Mouse (Mus musculus): ENCODE measurements around the gene Zfp286. TPM values are rescaled to one million over a fixed set of nuclear protein-coding genes. Genes with fewer than 3 reads are reported as not detected.
"Not testable (repeated sequence)": the region's sequence is repeated elsewhere in the genome, so short reads cannot be mapped to it uniquely, and the experiment has no call there.

Gene Zfp286
- total RNA-seq, 2 experiments from 2014 or later, result 0.95 to 1.1 TPM

- no peak for DNase-seq
Observed at GRCm38 (mm10) chr11:62804119-62804518, 14.9 kb upstream of the Zfp286 start.

GRCm38 (mm10) chr11:62789617-62789936 is 315 bp upstream of the Zfp286 start:
- DNase-seq, result no peak

GRCm38 (mm10) chr11:62776510-62776909 is 12.8 kb downstream of the Zfp286 start:
- DNase-seq, result no peak

DNA sequence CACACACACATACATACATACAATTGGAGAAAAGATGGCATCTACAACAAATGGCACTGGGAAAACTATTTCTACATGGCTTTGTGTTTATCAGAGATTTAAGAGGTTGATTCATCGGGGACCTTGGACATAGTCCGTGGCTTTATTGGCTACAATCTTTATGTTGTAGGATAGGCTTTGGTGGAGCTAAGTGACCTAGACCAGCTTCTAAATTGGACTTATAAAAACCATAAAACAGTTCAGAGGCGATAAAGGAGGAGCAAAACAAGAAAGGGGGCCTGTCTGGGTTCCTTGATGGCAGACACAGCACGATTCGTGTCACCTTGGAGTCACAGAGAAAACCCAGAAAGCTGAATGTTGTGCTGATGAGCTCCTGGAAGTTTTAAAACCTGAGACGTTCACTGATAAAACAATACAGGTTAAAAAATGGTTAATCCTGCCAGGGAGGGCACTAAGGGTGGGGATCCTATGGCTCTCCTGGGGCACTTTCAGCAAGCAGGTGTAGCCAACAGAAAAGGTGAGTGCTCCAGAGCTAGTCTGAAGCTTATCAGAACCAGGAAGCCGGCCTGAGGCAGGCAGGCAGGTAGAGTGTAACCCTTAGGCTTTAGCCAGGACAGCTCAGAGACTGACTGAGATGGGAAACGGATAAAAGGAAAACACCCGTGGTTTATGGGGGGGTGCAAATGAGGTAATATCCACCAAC is 28.4 kb downstream of the Zfp286 start:
- DNase-seq, result no peak

DNA sequence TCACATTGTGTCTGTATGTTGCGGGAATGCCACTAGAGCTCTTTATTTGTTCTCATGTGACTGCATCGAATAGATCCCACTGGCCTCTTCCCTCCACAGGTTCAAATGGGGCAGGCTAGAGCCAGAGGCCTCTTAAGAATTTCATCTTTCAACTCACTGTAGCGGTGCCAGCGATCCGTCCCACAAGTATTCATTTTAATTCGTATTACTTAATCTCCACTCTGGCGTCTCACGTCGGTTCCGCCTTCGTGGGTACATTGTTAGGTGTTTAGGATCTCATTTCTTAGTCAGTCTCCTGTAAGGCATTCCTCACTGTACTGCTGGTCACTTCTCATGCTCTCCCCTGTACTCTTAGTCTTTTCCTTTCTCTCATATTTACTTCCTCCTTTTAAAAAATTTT is 30.8 kb downstream of the Zfp286 start:
- DNase-seq, result no peak

GRCm38 (mm10) chr11:62757906-62758305 is 31.4 kb downstream of the Zfp286 start:
- DNase-seq, result no peak

- no peak for DNase-seq
Observed at GRCm38 (mm10) chr11:62757143-62757507, 32.1 kb downstream of the Zfp286 start.

DNA sequence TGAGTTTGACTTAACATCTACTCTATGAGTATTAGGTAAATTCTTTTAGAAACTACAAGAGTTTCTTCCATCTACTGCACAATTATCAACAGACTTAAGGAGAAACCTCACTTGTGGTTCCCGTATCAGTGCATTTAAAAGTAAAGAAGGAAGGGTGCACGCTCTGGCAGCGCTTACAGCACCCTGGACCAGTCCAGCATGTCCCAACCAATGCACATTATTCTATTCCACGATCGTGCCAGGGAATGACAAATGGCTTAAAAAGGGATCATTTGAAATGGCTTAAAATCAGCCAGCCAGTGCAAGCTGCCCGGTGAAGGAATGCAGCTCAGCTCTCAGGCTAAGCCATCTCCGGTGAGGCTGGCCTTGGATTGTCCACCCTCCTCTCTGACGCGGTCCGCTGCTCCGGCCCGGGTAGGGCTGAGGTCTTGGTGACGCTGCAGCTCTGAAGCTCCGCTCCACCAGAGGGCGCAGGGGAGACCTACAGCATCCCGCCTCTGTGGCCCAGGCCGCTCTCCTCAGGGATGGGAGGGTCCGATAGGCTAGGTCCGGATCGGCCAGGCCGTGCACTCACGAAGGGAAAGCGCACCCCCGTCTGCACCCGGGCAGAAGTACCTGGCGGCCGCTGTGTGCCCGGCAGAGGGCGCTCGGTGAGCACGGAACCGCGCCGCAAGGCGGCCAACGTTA is 32.7 kb downstream of the Zfp286 start:
- DNase-seq, result peak; percentile 95

DNA sequence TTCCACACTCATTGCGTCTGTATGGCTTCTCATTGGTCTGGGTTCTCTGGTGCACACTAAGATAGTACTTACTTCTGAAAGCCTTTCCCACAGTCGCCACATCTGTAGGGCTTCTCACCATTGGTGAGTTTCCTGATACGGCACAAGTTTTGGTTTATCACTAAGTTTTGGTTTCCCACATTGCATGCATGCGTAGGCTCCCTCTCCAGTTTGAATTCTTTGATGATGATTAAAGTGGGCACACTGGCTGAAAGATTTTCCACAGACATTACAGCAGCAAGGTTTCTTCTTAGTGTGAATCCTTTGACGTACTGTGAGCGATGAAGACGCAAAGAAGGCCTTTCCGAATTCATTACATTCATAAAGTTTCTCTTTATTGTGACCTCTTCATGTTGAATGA is 36.5 kb downstream of the Zfp286 start, which contains the start of gene Gm10428:
Gene Gm10428 (plus strand): TSS at position 321 of the 400 bp plus-strand sequence.
- no peak for DNase-seq

- no peak for DNase-seq
Observed at GRCm38 (mm10) chr11:62752191-62752590, 37.1 kb downstream of the Zfp286 start.

GRCm38 (mm10) chr11:62749445-62749844 is 39.8 kb downstream of the Zfp286 start:
- DNase-seq, result not testable (repeated sequence)

DNA sequence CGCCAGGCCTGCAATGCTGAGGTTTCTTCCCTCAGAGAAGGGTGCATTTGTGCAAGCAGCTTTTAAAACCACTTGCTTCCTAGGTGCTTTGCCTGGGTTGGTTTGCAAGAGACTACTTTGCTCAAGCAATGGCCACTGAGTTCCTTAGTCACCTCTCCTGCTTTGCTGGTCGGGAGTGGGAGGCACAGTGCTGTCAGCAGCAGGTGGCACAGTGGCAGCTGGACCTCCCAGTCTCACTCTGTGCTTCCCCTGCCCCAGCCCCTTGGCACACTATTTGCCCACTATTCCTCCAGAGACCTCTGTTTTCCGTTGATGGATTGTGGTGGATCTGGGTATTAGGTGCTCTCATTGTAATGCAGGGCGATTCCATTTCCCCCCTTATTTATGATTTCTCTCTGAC is 41.2 kb downstream of the Zfp286 start:
- DNase-seq, result no peak

- DNase-seq, result no peak
Observed at GRCm38 (mm10) chr11:62747227-62747626, 42.0 kb downstream of the Zfp286 start.

GRCm38 (mm10) chr11:62746001-62746533 is 43.2 kb downstream of the Zfp286 start:
- peak; percentile 25 for DNase-seq

- peak; percentile 25 for DNase-seq
Observed at GRCm38 (mm10) chr11:62744103-62744502, 45.2 kb downstream of the Zfp286 start.

GRCm38 (mm10) chr11:62742261-62742957 is 46.9 kb downstream of the Zfp286 start:
- no peak for DNase-seq

- no peak for DNase-seq
Observed at GRCm38 (mm10) chr11:62741186-62741585, 48.1 kb downstream of the Zfp286 start.

GRCm38 (mm10) chr11:62732665-62733064 is 56.6 kb downstream of the Zfp286 start:
- no peak for DNase-seq

GRCm38 (mm10) chr11:62732022-62732387 is 57.3 kb downstream of the Zfp286 start:
- no peak for DNase-seq

DNA sequence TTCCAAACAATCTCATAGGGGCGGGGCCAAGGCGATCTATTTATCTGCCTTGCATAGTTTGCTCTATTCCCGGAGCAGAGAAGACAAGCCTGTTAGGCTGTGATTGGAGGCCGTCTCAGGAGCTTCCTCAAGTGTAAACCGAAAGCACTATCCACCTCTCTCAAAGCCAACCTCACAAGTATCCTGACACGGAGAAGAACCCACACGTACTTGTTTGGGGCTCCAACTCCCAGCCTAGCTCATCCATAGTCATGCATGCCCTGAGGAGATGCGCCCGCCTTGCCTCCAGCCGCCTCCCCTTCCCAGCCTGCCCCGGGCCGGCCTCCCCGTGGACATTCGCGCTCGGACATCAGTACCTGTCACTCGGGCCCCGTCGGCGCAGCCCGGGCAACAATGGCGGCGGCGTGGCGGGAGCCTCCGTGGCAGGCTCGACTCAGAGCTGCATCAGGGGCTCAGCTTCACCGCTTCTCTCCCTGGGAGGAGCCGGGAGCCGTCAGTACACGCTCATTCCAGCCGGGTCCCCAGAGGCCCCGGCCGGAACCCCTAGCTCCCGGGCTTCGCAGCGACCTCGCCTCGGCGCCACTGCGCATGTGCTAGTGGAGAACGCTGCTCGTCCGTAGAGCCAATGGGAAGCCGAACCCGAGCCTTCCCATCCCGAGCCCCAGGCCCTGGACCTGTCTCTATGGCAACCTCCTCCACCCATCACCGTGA is 57.8 kb downstream of the Zfp286 start, which contains the start of gene Zfp287:
Gene Zfp287 (minus strand): TSS at position 595 of the 711 bp plus-strand sequence.
- DNase-seq, result peak; percentile 84

GRCm38 (mm10) chr11:62728276-62728675 is 61.0 kb downstream of the Zfp286 start:
- no peak for DNase-seq

DNA sequence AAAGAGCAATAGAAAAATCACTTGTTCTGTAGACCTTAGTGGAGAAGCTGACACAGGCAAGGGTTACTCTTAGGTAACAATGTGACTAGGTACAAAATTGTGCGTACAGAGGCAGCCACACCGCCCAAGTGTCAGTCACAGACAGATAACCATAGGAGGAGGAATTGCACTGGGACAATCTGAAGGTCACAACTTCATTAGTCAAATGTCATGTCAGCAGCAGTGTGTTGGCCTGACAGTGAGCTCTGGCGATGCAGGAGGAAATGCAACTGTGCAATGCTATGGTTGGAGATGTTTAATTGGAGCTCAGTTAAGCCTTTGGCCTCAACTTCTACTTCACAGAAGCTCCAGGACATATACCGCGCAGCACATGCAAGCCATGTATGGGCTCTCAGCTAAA is 78.6 kb downstream of the Zfp286 start:
- no peak for DNase-seq

Data from gastrocnemius, postnatal 25 days (tissue).